Mouse (Mus musculus) right cerebral cortex, postnatal 10 days (tissue): ENCODE results near the gene Lrrc19.

ENCODE experiments used
- DNase-seq, 2 experiments: peaks; one replicate each; pipeline ENCODE4 v3.0.0; 2021; ENCODE audit warnings: low spot score in 2 of 2

The Lrrc19 gene

GRCm38 (mm10) chr4:94591765-94592381 lies 58.1 kb downstream of the Lrrc19 start:
- no peak for DNase-seq
